Mouse (Mus musculus) urinary bladder, adult 18-20 months (tissue): Measurements from ENCODE around the gene Ppm1n.

ENCODE experiments used
- DNase-seq, 2 experiments: peaks; one replicate each; pipeline ENCODE4 v3.0.0; 2022; ENCODE audit warnings: low spot score in 2 of 2, mixed read lengths in 2 of 2

Gene Ppm1n

GRCm38 (mm10) chr7:19307739-19308453, 28.0 kb upstream of the Ppm1n start:
- no peak for DNase-seq

GRCm38 (mm10) chr7:19306819-19307738, 27.2 kb upstream of the Ppm1n start:
- no peak for DNase-seq

GRCm38 (mm10) chr7:19305796-19306765, 26.2 kb upstream of the Ppm1n start:
- no peak for DNase-seq

- no peak for DNase-seq
Measured at GRCm38 (mm10) chr7:19305413-19305735, 25.5 kb upstream of the Ppm1n start.

GRCm38 (mm10) chr7:19304501-19305412, 24.9 kb upstream of the Ppm1n start:
- DNase-seq, result no peak

GRCm38 (mm10) chr7:19303770-19304169, 23.9 kb upstream of the Ppm1n start:
- no peak for DNase-seq

GRCm38 (mm10) chr7:19303046-19303305, 23.1 kb upstream of the Ppm1n start:
- no peak for DNase-seq

GRCm38 (mm10) chr7:19302264-19303045, 22.6 kb upstream of the Ppm1n start:
- DNase-seq, result no peak

GRCm38 (mm10) chr7:19301461-19302263, 21.8 kb upstream of the Ppm1n start:
- DNase-seq, result no peak

GRCm38 (mm10) chr7:19300501-19301421, 20.9 kb upstream of the Ppm1n start:
- no peak for DNase-seq

- no peak for DNase-seq
Measured at GRCm38 (mm10) chr7:19299194-19299593, 19.3 kb upstream of the Ppm1n start.

- DNase-seq, result no peak
Measured at GRCm38 (mm10) chr7:19297794-19298193, 17.9 kb upstream of the Ppm1n start.

- no peak for DNase-seq
Measured at GRCm38 (mm10) chr7:19297034-19297433, 17.2 kb upstream of the Ppm1n start.

GRCm38 (mm10) chr7:19295503-19296185, 15.8 kb upstream of the Ppm1n start:
- DNase-seq, result peak; percentile 88 to 98

GRCm38 (mm10) chr7:19290969-19291596, 11.2 kb upstream of the Ppm1n start:
- no peak for DNase-seq

- no peak for DNase-seq
Measured at GRCm38 (mm10) chr7:19284763-19285162, 4.9 kb upstream of the Ppm1n start.

GRCm38 (mm10) chr7:19283406-19283804, 3.5 kb upstream of the Ppm1n start:
- DNase-seq, result no peak
